Mouse (Mus musculus) layer of hippocampus, adult 18-20 months (tissue): Measurements from ENCODE around the gene Olfr1316. TPM values are rescaled to one million over a fixed set of nuclear protein-coding genes. Genes with fewer than 3 reads are reported as not detected.

ENCODE experiments used
- DNase-seq, 2 experiments: peaks; one replicate each; pipeline ENCODE4 v3.0.0; 2022; ENCODE audit warnings: low spot score in 2 of 2
- long read RNA-seq: library from polyadenylated mRNA; stranded (forward); transcript quantifications from one replicate; pipeline ENCODE4 v2.0.0, GENCODE M21; 2021
- total RNA-seq, 2 experiments: library from RNA; stranded (reverse); gene quantifications; 2 replicates each; pipeline ENCODE4 v1.2.3; 2021

Olfr1316 gene
- total RNA-seq, result not detected
- long read RNA-seq, result 0 reads

- DNase-seq, result no peak
Measured at GRCm38 (mm10) chr2:112134877-112135276, at the start of gene Olfr1316. Gene Olfr1316, minus strand, starts transcription at chr2:112134977.

DNA sequence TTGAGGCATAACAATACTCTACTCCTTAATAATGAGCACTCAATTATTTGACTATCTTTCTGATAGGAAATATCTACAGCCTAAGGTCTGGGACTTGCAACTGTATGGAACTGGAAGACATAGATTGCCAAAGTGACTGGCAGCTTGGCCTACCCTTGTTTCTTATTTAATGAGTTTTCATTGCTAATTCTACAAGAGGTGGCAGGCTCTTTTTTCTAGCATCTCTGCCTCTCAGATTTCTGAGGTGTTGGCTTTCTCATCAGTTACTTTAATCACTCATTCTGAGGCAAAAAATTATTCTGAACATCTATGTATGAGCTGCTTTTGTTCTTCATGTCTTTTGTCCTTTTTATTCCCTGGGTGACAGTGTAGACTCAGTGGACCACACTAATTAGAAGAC is 19.1 kb upstream of the Olfr1316 start, which contains the start of gene Olfr1318:
Gene Olfr1318 (plus strand): TSS at position 301 of the 400 bp plus-strand sequence.
- no peak for DNase-seq

DNA sequence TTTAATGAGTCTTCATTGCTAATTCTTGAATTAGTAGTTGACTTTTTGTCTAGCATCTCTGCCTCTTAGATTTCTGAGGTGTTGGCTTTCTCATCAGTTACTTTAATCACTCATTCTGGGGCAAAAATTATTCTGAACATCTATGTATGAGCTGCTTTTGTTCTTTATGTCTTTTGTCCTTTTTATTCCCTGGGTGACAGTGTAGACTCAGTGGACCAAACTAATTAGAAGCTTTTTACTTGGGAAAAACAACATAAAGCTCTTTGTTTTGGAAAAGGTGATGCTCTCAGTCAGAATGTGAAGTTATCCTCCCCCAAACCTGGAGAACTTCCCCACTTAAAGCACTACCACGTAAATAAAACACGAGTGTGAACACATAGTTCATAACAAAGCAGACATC is 5.3 kb upstream of the Olfr1316 start, which contains the start of gene Olfr1317:
Gene Olfr1317 (plus strand): TSS at position 301 of the 400 bp plus-strand sequence.
- no peak for DNase-seq

GRCm38 (mm10) chr2:112115340-112115739 is 19.4 kb downstream of the Olfr1316 start, which contains the start of gene Olfr1315-ps1:
Gene Olfr1315-ps1, minus strand, starts transcription at chr2:112115440.
- DNase-seq, result no peak

DNA sequence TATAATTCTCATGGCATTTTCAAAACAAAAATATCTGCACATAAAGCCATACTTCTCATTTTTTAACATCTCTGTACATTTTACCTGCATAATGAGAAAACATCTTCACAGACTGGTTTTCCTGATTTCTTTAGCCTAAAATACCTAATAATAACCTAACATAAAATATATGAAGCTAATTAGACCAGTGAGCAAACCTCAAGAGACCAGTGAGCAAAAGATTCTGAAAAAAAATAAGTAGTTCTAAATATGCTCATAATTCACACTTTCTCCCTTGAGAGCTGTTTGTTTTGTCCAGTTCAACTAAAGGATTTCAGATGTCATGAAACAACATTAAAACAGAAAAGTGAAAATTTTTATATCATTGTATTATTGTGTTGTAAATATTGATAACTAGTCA is 38.1 kb downstream of the Olfr1316 start, which contains the start of gene Olfr1314:
Gene Olfr1314 (minus strand): TSS at position 101 of the 400 bp plus-strand sequence.
- no peak for DNase-seq

DNA sequence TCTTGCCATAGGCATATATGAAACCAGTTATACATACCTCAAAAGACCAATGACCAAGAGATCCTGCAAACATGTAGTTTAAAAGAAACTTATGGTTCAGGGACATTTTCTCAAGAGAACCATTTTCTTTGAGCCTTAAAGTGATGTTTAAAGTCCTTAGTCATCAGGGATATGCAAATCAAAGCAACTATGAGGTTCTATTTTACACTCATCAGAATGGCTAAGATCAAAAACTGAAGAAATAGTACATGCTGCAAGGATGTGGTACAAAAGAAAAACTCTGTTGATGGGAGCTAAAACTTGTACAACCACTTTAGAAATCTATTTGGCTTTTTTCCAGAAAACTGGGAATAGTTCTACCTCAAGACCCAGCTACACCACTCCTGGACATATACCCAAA is 57.0 kb downstream of the Olfr1316 start, which contains the start of gene Olfr1313:
Gene Olfr1313 (minus strand): TSS at position 101 of the 400 bp plus-strand sequence.
- no peak for DNase-seq

Other genes starting within 250 kb of the Olfr1316 start
- gene Olfr1306, start 218.7 kb downstream of the Olfr1316 start, total RNA-seq, result not detected
- gene Olfr1307, start 185.5 kb downstream of the Olfr1316 start, total RNA-seq, result under 1 TPM in 1 of 2 experiments, not detected in 1; 0.02 TPM
- gene Olfr1308, start 170.0 kb downstream of the Olfr1316 start, total RNA-seq, result not detected
- not detected for gene Olfr1309, start 144.7 kb downstream of the Olfr1316 start, total RNA-seq
- not detected for gene Olfr1310, start 122.3 kb downstream of the Olfr1316 start, total RNA-seq
- not detected for gene Olfr1311, start 110.6 kb downstream of the Olfr1316 start, total RNA-seq
- gene Olfr1312, start 84.7 kb downstream of the Olfr1316 start, total RNA-seq, result not detected
- not detected for gene Olfr1313, start 57.1 kb downstream of the Olfr1316 start, total RNA-seq
- gene Olfr1314, start 38.2 kb downstream of the Olfr1316 start, total RNA-seq, result not detected
- not detected for gene Olfr1315-ps1, start 19.5 kb downstream of the Olfr1316 start, total RNA-seq
- not detected for gene Olfr1317, start 5.4 kb upstream of the Olfr1316 start, total RNA-seq
- not detected for gene Olfr1318, start 19.2 kb upstream of the Olfr1316 start, total RNA-seq
- 10 to 100 TPM; 75.4 to 81.1 TPM for gene Lpcat4, start 104.5 kb upstream of the Olfr1316 start, total RNA-seq
- not detected for gene Nutm1, start 124.3 kb upstream of the Olfr1316 start, total RNA-seq
- 10 to 100 TPM; 52.4 TPM for gene Nop10, start 126.9 kb upstream of the Olfr1316 start, total RNA-seq
- gene Slc12a6, start 130.8 kb upstream of the Olfr1316 start, total RNA-seq, result 100 to 1,000 TPM; 102 to 105 TPM
- 1 to 10 TPM; 2.0 to 3.8 TPM for gene Gm21985, start 131.3 kb upstream of the Olfr1316 start, total RNA-seq
- gene Emc4, start 233.1 kb upstream of the Olfr1316 start, total RNA-seq, result 100 to 1,000 TPM; 125 to 126 TPM
- gene Katnbl1, start 244.2 kb upstream of the Olfr1316 start, total RNA-seq, result 10 to 100 TPM; 10.1 to 10.4 TPM